Mouse (Mus musculus) kidney, adult 2 months (tissue): Measurements from ENCODE around the gene Slc31a1. TPM values are rescaled to one million over a fixed set of nuclear protein-coding genes. Genes with fewer than 3 reads are reported as not detected.

Experiments
- DNase-seq: peaks from one replicate; pipeline ENCODE4 v3.0.0; 2021
- H3K27ac ChIP-seq: fragments of 200-500 bp; 2 replicates; pipeline ENCODE4 v1.5.1; 2012; ENCODE audit warnings: low read depth, low read length, control low read depth, inconsistent platforms; ENCODE audit not compliant: insufficient read depth
- H3K27me3 ChIP-seq: fragments of 200-500 bp; replicated peaks from 2 replicates; pipeline ENCODE4 v1.6.1; 2012; ENCODE audit warnings: mild to moderate bottlenecking, moderate library complexity, low read length, inconsistent platforms; ENCODE audit not compliant: control insufficient read depth, insufficient read depth
- H3K36me3 ChIP-seq: fragments of 200-500 bp; 2 replicates; pipeline ENCODE4 v1.6.1; 2012; ENCODE audit warnings: mild to moderate bottlenecking, moderate library complexity, low read length, inconsistent platforms; ENCODE audit not compliant: control insufficient read depth, insufficient read depth
- H3K4me1 ChIP-seq: fragments of 200-500 bp; 2 replicates; pipeline ENCODE4 v1.6.1; 2011; ENCODE audit warnings: low read length; ENCODE audit not compliant: control insufficient read depth, insufficient read depth
- H3K4me3 ChIP-seq: fragments of 200-500 bp; 2 replicates; pipeline ENCODE4 v1.5.1; 2011; ENCODE audit warnings: mild to moderate bottlenecking, low read depth, low read length, control low read depth; ENCODE audit not compliant: insufficient read depth
- CTCF ChIP-seq: fragments of 200-500 bp; conservative IDR thresholded peaks from 2 replicates; pipeline ENCODE4 v1.5.1; 2011; ENCODE audit warnings: low read depth, mild to moderate bottlenecking, control low read depth, low read length, moderate library complexity, mixed read lengths; ENCODE audit not compliant: insufficient read depth, insufficient read length
- POLR2A ChIP-seq: fragments of 200-500 bp; IDR thresholded peaks from one replicate; pipeline ENCODE4 v1.6.1; 2011; ENCODE audit warnings: low read depth, low read length, control low read depth
- WGBS: fragments of 180-500 bp; shearing (Covaris S2); methylation state at CpG from one replicate; pipeline ENCODE4 v1.1.7; 2018; 5-methylcytosine and 5-hydroxymethylcytosine counted together
- polyA plus RNA-seq: library from polyadenylated mRNA; depleted of rRNA; stranded (reverse); fragments of >200 nt; gene quantifications from 2 replicates; pipeline ENCODE4 v1.2.3, GENCODE M21; 2012

Gene Slc31a1
- polyA plus RNA-seq, 1 experiment = 78.3 TPM

GRCm38 (mm10) chr4:62419091-62419490, 58.6 kb downstream of the Slc31a1 start:
- WGBS = 97% methylated on average over 6 of the region's 6 CpGs
- no peak for TF ChIP-seq POLR2A
- no peak for TF ChIP-seq CTCF

GRCm38 (mm10) chr4:62425891-62426290, 65.4 kb downstream of the Slc31a1 start:
- no peak for DNase-seq
- Histone ChIP-seq H3K27me3 (no peaks in the 10 kb centered on the region), H3K27ac (no peak overlapping the region), H3K4me1 (no peaks in the 10 kb centered on the region; the same call in 1 of the 2 replicates), H3K36me3 (peaks cover 8% of the 10 kb centered on the region), H3K4me3 (no peak overlapping the region)
- TF ChIP-seq POLR2A = no peak
- TF ChIP-seq CTCF = no peak
- 85% methylated on average over 4 of the region's 4 CpGs for WGBS

More at GRCm38 (mm10) chr4:62419091-62419490, 58.6 kb downstream of the Slc31a1 start:
- Histone ChIP-seq H3K36me3 (peaks cover 21% of the 10 kb centered on the region), H3K27ac (no peak overlapping the region), H3K4me3 (no peak overlapping the region), H3K4me1 (no peaks in the 10 kb centered on the region), H3K27me3 (no peaks in the 10 kb centered on the region)
- DNase-seq = no peak

DNA sequence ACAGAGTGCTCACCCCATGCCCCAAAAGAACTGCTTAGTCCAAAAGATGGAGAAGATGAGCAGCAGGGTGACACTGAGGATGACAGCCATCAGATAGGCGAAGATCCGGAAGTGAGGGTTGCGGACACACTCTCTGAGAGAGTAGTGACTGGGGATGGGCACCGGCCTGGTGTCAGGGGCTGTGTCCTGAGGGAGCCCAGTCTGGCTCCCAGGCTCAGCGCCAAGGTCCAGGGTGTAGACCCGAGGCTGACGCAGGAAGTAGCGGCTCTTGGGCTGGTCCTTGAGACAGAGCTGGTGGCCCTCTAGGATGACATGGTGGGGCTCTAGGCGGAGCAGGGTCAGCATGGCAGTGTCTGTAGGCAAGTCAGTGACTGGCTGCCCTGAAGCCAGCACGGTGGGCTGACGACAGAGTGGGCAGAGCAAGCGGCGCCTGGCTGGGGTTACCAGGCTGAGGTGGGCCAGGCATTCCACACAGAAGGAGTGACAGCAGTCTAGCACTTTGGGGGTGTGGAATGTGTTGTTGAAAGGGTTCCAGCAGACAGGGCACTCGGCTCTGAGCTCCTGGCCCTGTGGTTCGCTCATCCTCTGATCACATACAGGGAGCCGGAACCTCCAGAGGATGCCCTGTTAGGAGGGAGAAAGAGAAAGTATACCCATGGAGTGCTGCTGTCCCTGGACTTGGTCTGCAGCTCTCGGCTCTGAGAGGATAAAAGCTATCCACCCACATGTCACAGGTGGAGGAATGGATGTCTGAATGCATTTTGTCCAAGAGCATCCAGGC, 67.6 kb downstream of the Slc31a1 start:
- 75% methylated on average over 17 of the region's 17 CpGs for WGBS
- DNase-seq = no peak
- H3K4me1 ChIP-seq = no peaks in the 10 kb centered on the region; the same call in 1 of the 2 replicates
- no peak overlapping the region for H3K4me3 ChIP-seq
- TF ChIP-seq POLR2A (no peak), CTCF (no peak)
- no peak overlapping the region for H3K27ac ChIP-seq
- no peaks in the 10 kb centered on the region for H3K27me3 ChIP-seq
- peaks cover 4% of the 10 kb centered on the region; the same call in 1 of the 2 replicates for H3K36me3 ChIP-seq

DNA sequence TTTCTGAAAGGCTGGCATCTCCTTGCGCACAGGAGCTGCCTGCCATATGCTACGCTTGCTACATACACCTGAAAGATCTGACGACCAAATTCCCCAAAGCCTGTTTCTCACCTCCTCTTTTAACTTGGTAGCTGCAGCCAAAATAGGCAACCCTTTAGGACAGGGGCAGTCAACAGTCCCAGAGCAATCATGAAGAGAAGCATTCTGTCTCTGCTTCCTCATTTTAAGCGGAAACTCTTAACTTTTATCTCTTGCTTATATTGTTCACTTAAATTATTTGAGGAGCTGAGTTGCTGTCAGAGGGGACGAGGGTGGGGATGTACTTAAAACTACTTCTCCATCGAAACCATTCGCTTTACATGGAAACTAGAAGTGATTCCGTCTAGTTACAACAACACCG, 69.1 kb downstream of the Slc31a1 start:
- Histone ChIP-seq H3K36me3 (peaks cover 2% of the 10 kb centered on the region; the same call in 1 of the 2 replicates), H3K27ac (no peak overlapping the region), H3K27me3 (no peaks in the 10 kb centered on the region), H3K4me3 (no peak overlapping the region), H3K4me1 (no peaks in the 10 kb centered on the region; the same call in 1 of the 2 replicates)
- DNase-seq = no peak
- 91% methylated on average over 9 of the region's 9 CpGs for WGBS
- no peak for TF ChIP-seq CTCF
- no peak for TF ChIP-seq POLR2A

DNA sequence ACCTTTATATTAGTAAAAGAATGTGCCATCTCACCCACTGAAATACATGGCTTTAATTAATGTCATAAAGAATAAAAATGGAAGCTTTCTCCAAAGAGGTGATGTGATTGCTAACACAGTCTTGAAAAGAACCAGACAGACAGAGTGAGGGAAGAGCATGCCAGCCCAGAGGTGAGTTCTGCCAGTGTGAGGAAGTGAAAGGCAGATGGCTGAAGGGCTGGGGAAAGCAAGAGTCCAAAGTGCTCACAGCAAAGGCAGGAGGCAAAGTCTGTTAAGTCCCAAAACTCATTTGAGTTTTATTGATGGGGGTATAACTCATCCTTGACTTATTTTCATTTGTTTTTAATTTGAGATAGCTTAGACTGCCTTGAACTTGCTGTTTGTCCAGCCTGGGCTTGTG, 70.2 kb downstream of the Slc31a1 start:
- Histone ChIP-seq H3K27me3 (no peaks in the 10 kb centered on the region), H3K36me3 (no peaks in the 10 kb centered on the region), H3K27ac (no peak overlapping the region), H3K4me1 (peaks cover 2% of the 10 kb centered on the region; the same call in 1 of the 2 replicates), H3K4me3 (no peak overlapping the region)
- peak; percentile 49 for DNase-seq
- no peak for TF ChIP-seq POLR2A
- no peak for TF ChIP-seq CTCF

GRCm38 (mm10) chr4:62431522-62431921, 71.0 kb downstream of the Slc31a1 start:
- no peaks in the 10 kb centered on the region for H3K27me3 ChIP-seq
- H3K4me3 ChIP-seq = no peak overlapping the region
- WGBS = 69% methylated on average over 4 of the region's 4 CpGs
- DNase-seq = no peak
- peaks cover 2% of the 10 kb centered on the region; the same call in 1 of the 2 replicates for H3K4me1 ChIP-seq
- no peaks in the 10 kb centered on the region for H3K36me3 ChIP-seq
- H3K27ac ChIP-seq = no peak overlapping the region
- no peak for TF ChIP-seq CTCF
- TF ChIP-seq POLR2A = no peak
